ENCODE assay signal across 20 mouse cellular contexts in genomic region chr10:121318397-121318950, GRCm38 (mm10). TPM values are rescaled to one million over a fixed set of nuclear protein-coding genes. Genes with fewer than 3 reads are reported as not detected.
DNase-seq lines count a peak whose midpoint lies in the region.
"Had no signal": no experiment of that assay in that cellular context is flagged by ENCODE, and none has a peak within 500 bp of the region (broad histone marks: within the 10 kb centered on the region; RNA-seq: fewer than 3 reads in every experiment).

No protein-coding gene starts in this region.

- no peak overlapping the region for H3K4me3 ChIP-seq in limb, embryonic 10.5 days
- H3K4me3 ChIP-seq: embryonic facial prominence, embryonic 12.5 days; forebrain, embryonic 12.5 days; heart, adult 2 months; heart, embryonic 12.5 days; hindbrain, embryonic 10.5 days had no signal

- H3K27me3 ChIP-seq in limb, embryonic 10.5 days (ENCODE audit: low read depth, poor library complexity, severe bottlenecking), result peaks cover 31% of the 10 kb centered on the region

- H3K27ac ChIP-seq in limb, embryonic 10.5 days, result no peak overlapping the region
- H3K27ac ChIP-seq: embryonic facial prominence, embryonic 12.5 days; forebrain, embryonic 12.5 days; heart, adult 2 months; hindbrain, embryonic 10.5 days; hindbrain, embryonic 14.5 days had no signal

- no peaks in the 10 kb centered on the region for H3K36me3 ChIP-seq in limb, embryonic 10.5 days
- H3K36me3 ChIP-seq: embryonic facial prominence, embryonic 12.5 days; forebrain, embryonic 12.5 days; G1E; heart, embryonic 12.5 days; hindbrain, embryonic 10.5 days had no signal

- DNase-seq in adrenal gland, postnatal 10 days, result peak; percentile 14
- no peak for DNase-seq in adrenal gland, postnatal 14 days
- DNase-seq in lung, adult 18-20 months, result peak; percentile 81 to 86
- peak; percentile 58 for DNase-seq in lung, postnatal 10 days
- DNase-seq in lung, postnatal 4 days, result peak; percentile 43 to 70
- no peak for DNase-seq in layer of hippocampus, adult 9-11 months
- no peak for DNase-seq in limb, embryonic 10.5 days (ENCODE audit: low spot score)
- DNase-seq: B cell, adult 2 months; cerebellum, adult 11 months; cerebellum, adult 8-10 months; cerebellum, postnatal 14 days; embryo, embryonic 11 days; gastrocnemius, postnatal 10 days; heart, adult 2 months had no signal

- H3K9me3 ChIP-seq in limb, embryonic 10.5 days (replicated peaks), result no peaks in the 10 kb centered on the region
- H3K9me3 ChIP-seq: embryonic facial prominence, embryonic 12.5 days; heart, embryonic 12.5 days had no signal

- WGBS in limb, embryonic 10.5 days, result 87% methylated on average over 7 of the region's 7 CpGs

- peaks cover 9% of the 10 kb centered on the region for H3K4me1 ChIP-seq in limb, embryonic 10.5 days

RNA-seq across cellular contexts. Expression of gene Tbc1d30, which starts 32.6 kb away (rescaled TPM):
- total RNA-seq in adrenal gland, postnatal 10 days (2021), result 1 to 10 TPM; 2.3 to 3.9 TPM
- total RNA-seq in adrenal gland, postnatal 14 days (2021), result 3.9 and 4.2 TPM in 2 replicates
- 0.26 and 0.50 TPM in 2 replicates for polyA plus RNA-seq in limb, embryonic 10.5 days (2016; fragmentation: Nextera tagmentation; extraction: Ambion mirVana)
- polyA plus RNA-seq: G1E had no signal

RNA-seq across cellular contexts. Expression of gene Gns, which starts 46.4 kb away (rescaled TPM):
- total RNA-seq in adrenal gland, postnatal 10 days (2021), result 100 to 1,000 TPM; 115 to 120 TPM
- total RNA-seq in adrenal gland, postnatal 14 days (2021), result 126 and 138 TPM in 2 replicates
- 29.5 and 35.6 TPM in 2 replicates for polyA plus RNA-seq in limb, embryonic 10.5 days (2016; fragmentation: Nextera tagmentation; extraction: Ambion mirVana)

Comparison
In these comparisons a context has a peak if more than half of its experiments do, and no peak if none do; other contexts are left out.
1. DNase-seq: peak in adrenal gland, postnatal 10 days (single experiment), lung, adult 18-20 months (2 of 2), lung, postnatal 10 days (single experiment) and lung, postnatal 4 days (2 of 2); none in adrenal gland, postnatal 14 days (single experiment), layer of hippocampus, adult 9-11 months (single experiment) and limb, embryonic 10.5 days (single experiment).